Mouse (Mus musculus) heart, adult 2 months (tissue): ENCODE data around the gene Ccnq. TPM values are rescaled to one million over a fixed set of nuclear protein-coding genes. Genes with fewer than 3 reads are reported as not detected.

Source experiments
- DNase-seq, 2 experiments: peaks; one replicate each; pipeline ENCODE4 v3.0.0; 2021
- H3K27ac ChIP-seq: fragments of 200-600 bp; 2 replicates; pipeline ENCODE4 v1.8.1; 2022
- H3K27me3 ChIP-seq: fragments of 200-500 bp; 2 replicates; pipeline ENCODE4 v1.6.1; 2012; ENCODE audit warnings: mild to moderate bottlenecking, low read length, inconsistent platforms, mixed read lengths; ENCODE audit not compliant: control insufficient read depth, insufficient read depth
- H3K36me3 ChIP-seq: fragments of 200-500 bp; 2 replicates; pipeline ENCODE4 v1.6.1; 2012; ENCODE audit warnings: low read length, inconsistent platforms; ENCODE audit not compliant: control insufficient read depth, insufficient read depth
- H3K4me1 ChIP-seq: fragments of 200-500 bp; 2 replicates; pipeline ENCODE4 v1.6.1; 2011; ENCODE audit warnings: low read length; ENCODE audit not compliant: control insufficient read depth, insufficient read depth
- H3K4me3 ChIP-seq: fragments of 200-600 bp; 2 replicates; pipeline ENCODE4 v1.8.1; 2022
- H3K79me2 ChIP-seq: fragments of 200-500 bp; replicated peaks from 2 replicates; pipeline ENCODE4 v1.6.1; 2012; ENCODE audit warnings: mild to moderate bottlenecking, inconsistent platforms, low read length, moderate library complexity, mixed read lengths; ENCODE audit not compliant: control insufficient read depth, insufficient read depth
- H3K9ac ChIP-seq: fragments of 200-500 bp; 2 replicates; pipeline ENCODE4 v1.6.1; 2012; ENCODE audit warnings: low read depth, mild to moderate bottlenecking, control low read depth, inconsistent platforms, low read length, mixed read lengths
- CTCF ChIP-seq: fragments of 200-600 bp; IDR thresholded peaks from 2 replicates; pipeline ENCODE4 v1.8.1; 2022; ENCODE audit warnings: antibody characterized with exemption, mild to moderate bottlenecking, moderate library complexity
- EP300 ChIP-seq: fragments of 200-500 bp; IDR thresholded peaks from 2 replicates; pipeline ENCODE4 v1.6.1; 2011; ENCODE audit warnings: low read depth, low read length, control low read depth; ENCODE audit not compliant: insufficient read depth
- POLR2A ChIP-seq: fragments of 200-500 bp; IDR thresholded peaks from 2 replicates; pipeline ENCODE4 v1.6.1; 2011; ENCODE audit warnings: mild to moderate bottlenecking, low read depth, low read length, control low read depth; ENCODE audit not compliant: insufficient read depth
- WGBS: fragments of 180-500 bp; shearing (Covaris S2); methylation state at CpG from one replicate; pipeline ENCODE4 v1.1.7; 2018; 5-methylcytosine and 5-hydroxymethylcytosine counted together
- intact Hi-C: fragments of 180-260 bp; cut with DNase I; formaldehyde crosslinking; loops from one replicate; pipeline ENCODE4 v1.15.1; 2025
- polyA plus RNA-seq: library from polyadenylated mRNA; depleted of rRNA; stranded (reverse); fragments of >200 nt; gene quantifications from 2 replicates; pipeline ENCODE4 v1.2.3, GENCODE M21; 2012
- total RNA-seq, 2 experiments: library from RNA; stranded (reverse); gene quantifications; 2 replicates each; pipeline ENCODE4 v1.2.3; 2021

Ccnq gene
- total and polyA plus RNA-seq, 3 experiments, result 18.4 to 42.4 (median 19.0) TPM

DNA sequence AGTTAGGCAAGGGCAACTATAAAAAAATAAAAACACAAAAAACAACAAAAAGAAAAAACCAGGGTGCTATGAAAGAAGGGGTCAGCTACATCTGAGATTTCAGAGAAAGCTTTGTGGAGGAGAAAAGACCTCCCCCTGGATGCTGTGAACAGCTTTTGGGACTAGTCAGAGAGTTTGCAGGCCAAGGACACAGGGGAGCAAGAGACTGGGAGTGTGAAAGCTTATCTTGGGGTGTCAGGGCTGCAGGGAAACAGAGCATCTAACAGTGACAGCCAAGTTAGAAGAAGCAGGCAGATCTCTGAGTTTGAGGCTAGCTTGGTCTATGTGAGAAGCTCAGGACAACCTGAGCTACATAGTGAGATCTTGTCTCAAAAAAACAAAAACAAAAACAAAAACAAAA, 12.2 kb downstream of the Ccnq start:
- DNase-seq, result no peak
- H3K27me3 ChIP-seq, result no peaks in the 10 kb centered on the region
- no peak overlapping the region for H3K4me3 ChIP-seq
- intact Hi-C loops, result no loop called here
- H3K27ac ChIP-seq, result no peak overlapping the region
- no peak for TF ChIP-seq POLR2A
- no peak for TF ChIP-seq EP300
- no peak for TF ChIP-seq CTCF
- H3K36me3 ChIP-seq, result no peaks in the 10 kb centered on the region
- no peaks in the 10 kb centered on the region for H3K4me1 ChIP-seq
- no peaks in the 10 kb centered on the region for H3K79me2 ChIP-seq
- H3K9ac ChIP-seq, result no peak overlapping the region

DNA sequence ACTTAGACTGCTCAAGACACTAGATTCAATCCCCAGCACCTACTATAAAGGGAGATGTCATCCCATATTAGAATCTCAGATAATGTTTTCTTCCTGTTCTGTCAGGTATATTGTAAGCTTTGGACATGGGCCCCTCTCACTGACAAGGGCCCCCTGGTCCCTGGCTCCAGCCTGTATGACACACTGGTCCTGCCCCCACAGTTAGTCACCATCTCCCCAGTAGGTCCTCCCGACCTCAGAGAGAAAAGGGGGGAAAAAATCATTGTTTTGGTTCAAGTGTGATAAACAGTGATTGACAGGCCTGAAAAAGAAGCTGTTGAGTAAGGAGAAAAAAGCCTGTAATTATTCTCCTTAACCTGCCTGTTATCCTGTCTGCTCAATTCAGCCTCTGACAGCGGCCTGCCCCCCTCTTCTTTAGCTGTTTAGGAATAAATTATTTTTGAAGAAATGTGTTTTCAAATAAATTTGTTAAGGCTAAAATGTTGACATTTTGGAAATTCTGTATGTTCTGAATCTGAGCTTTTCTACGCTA, 14.6 kb downstream of the Ccnq start:
- intact Hi-C loops, result no loop called here
- 79% methylated on average over 3 of the region's 3 CpGs for WGBS
- no peaks in the 10 kb centered on the region for H3K79me2 ChIP-seq
- H3K4me3 ChIP-seq, result no peak overlapping the region
- no peak overlapping the region for H3K27ac ChIP-seq
- no peaks in the 10 kb centered on the region for H3K4me1 ChIP-seq
- TF ChIP-seq EP300, result no peak
- no peak for TF ChIP-seq CTCF
- TF ChIP-seq POLR2A, result no peak
- H3K27me3 ChIP-seq, result no peaks in the 10 kb centered on the region
- DNase-seq, result no peak
- H3K36me3 ChIP-seq, result no peaks in the 10 kb centered on the region
- no peak overlapping the region for H3K9ac ChIP-seq

DNA sequence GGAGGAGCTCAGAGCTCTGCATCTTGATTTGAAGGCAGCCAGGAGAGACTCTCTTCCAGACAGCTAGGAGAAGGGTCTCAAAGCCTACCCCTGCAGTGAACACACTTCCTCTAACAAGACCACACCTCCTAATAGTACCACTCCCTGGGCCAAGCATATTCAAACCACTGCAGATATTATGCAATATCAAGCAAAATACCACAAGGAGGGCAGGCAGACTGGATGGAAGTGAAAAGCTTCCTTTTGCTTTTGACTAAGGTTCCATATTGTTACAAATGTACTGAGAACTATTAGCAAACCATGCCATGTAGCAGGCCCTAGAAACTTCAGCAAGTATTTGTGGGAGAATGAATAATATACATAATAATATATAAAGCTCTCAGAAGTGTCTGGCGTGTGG, 16.4 kb downstream of the Ccnq start:
- H3K79me2 ChIP-seq, result no peaks in the 10 kb centered on the region
- no peak for DNase-seq
- H3K27ac ChIP-seq, result no peak overlapping the region
- no peaks in the 10 kb centered on the region for H3K4me1 ChIP-seq
- H3K36me3 ChIP-seq, result no peaks in the 10 kb centered on the region
- 95% methylated on average over 1 of the region's 1 CpGs for WGBS
- no peak overlapping the region for H3K9ac ChIP-seq
- TF ChIP-seq POLR2A, result no peak
- no peak for TF ChIP-seq EP300
- TF ChIP-seq CTCF, result no peak
- intact Hi-C loops, result no loop called here
- H3K27me3 ChIP-seq, result no peaks in the 10 kb centered on the region
- H3K4me3 ChIP-seq, result no peak overlapping the region

DNA sequence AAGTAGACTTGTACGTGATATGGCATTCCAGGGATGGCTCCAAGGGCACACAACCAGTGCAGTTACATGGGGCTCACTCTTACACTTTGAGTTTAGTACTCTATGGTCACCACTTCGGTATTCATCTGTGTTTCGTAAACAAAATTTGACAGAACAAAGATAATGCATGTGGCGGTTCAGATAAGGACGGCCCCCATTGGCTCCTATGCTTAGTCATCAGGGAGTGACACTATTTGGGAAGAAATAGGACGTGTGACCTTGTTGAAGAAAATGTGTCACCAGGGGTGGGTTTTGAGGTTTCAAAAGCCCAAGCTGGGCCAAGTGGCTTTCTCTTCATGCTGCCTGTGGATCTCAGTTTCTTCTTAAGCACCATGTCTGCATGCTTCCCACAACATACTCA, 18.9 kb downstream of the Ccnq start:
- 64% methylated on average over 6 of the region's 6 CpGs for WGBS
- DNase-seq, result no peak
- no peak for TF ChIP-seq CTCF
- no peak for TF ChIP-seq POLR2A
- TF ChIP-seq EP300, result no peak
- H3K4me3 ChIP-seq, result no peak overlapping the region
- H3K27ac ChIP-seq, result no peak overlapping the region
- no peaks in the 10 kb centered on the region for H3K27me3 ChIP-seq
- H3K36me3 ChIP-seq, result no peaks in the 10 kb centered on the region
- H3K4me1 ChIP-seq, result no peaks in the 10 kb centered on the region
- H3K79me2 ChIP-seq, result no peaks in the 10 kb centered on the region
- H3K9ac ChIP-seq, result no peak overlapping the region
- intact Hi-C loops, result no loop called here

DNA sequence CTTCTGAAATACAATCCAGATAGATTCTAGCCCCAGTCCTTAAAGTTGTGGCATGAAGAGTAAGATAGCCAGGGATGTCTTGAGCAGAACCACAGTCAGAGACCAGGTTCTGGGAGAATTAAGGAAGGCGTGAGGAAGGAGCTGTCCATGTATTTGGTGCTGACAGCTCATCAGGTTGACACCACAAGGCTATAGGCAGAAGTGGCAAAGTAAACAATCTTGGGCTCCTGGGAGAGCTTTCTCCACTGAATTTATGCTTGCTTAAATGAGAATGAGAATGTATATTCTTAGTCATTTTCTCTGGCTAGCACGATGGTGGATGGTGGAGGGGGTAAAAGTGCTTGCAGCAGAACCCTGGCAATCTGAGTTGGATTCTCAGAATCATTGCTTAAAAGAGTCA, 20.6 kb downstream of the Ccnq start:
- no peak for DNase-seq
- 23% methylated on average over 2 of the region's 2 CpGs for WGBS

DNA sequence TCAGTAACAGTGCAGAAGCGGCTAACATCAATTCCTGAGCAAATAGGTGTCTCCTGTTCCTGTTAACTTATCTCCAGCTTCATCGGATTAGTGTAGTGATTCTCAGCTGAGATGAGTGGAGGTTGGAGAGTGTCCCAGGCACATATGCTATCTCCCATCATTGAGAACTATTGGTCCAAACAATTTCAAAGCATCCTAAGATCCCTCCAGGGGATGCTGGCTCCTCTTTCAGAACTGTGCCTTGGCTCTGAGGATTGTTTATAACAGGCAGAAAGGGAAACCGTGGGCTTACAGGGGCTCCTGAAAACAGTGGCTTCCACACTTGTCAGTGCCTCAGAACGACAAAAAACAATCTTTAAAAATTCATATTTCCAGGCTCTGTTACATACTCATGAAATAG, 23.5 kb downstream of the Ccnq start:
- Histone ChIP-seq H3K27me3 (no peaks in the 10 kb centered on the region), H3K36me3 (no peaks in the 10 kb centered on the region), H3K4me1 (no peaks in the 10 kb centered on the region), H3K27ac (no peak overlapping the region), H3K9ac (no peak overlapping the region), H3K79me2 (no peaks in the 10 kb centered on the region), H3K4me3 (no peak overlapping the region)
- no peak for TF ChIP-seq EP300
- TF ChIP-seq CTCF, result no peak
- TF ChIP-seq POLR2A, result no peak
- DNase-seq, result no peak
- 66% methylated on average over 4 of the region's 4 CpGs for WGBS
- intact Hi-C loops, result no loop called here

More for the DNA sequence above, 20.6 kb downstream of the Ccnq start:
- intact Hi-C loops, result no loop called here
- H3K4me1 ChIP-seq, result no peaks in the 10 kb centered on the region
- no peaks in the 10 kb centered on the region for H3K36me3 ChIP-seq
- H3K79me2 ChIP-seq, result no peaks in the 10 kb centered on the region
- no peak overlapping the region for H3K4me3 ChIP-seq
- no peak overlapping the region for H3K27ac ChIP-seq
- H3K27me3 ChIP-seq, result no peaks in the 10 kb centered on the region
- no peak for TF ChIP-seq POLR2A
- no peak for TF ChIP-seq EP300
- TF ChIP-seq CTCF, result no peak
- H3K9ac ChIP-seq, result no peak overlapping the region
